Mouse (Mus musculus) urinary bladder, postnatal 4 days (tissue): ENCODE data around the gene D5Ertd577e.
"Not testable (repeated sequence)": the region's sequence is repeated elsewhere in the genome, so short reads cannot be mapped to it uniquely, and the experiment has no call there.

ENCODE experiments used
- DNase-seq, 2 experiments: peaks; one replicate each; pipeline ENCODE4 v3.0.0; 2021 to 2022; ENCODE audit warnings: low spot score in 2 of 2

The D5Ertd577e gene

GRCm38 (mm10) chr5:95456506-95456905 is at the start of gene D5Ertd577e:
Gene D5Ertd577e (plus strand): TSS chr5:95456806.
- DNase-seq = not testable (repeated sequence)

- not testable (repeated sequence) for DNase-seq
Observed at GRCm38 (mm10) chr5:95510458-95510857, 53.9 kb downstream of the D5Ertd577e start, which contains the start of gene Gm3286. Gene Gm3286 (plus strand): TSS chr5:95510758.
